Mouse (Mus musculus) testis, postnatal 10 days (tissue): ENCODE measurements around the gene Snrnp48.

Experiments
- DNase-seq: peaks from one replicate; pipeline ENCODE4 v3.0.0; 2021; ENCODE audit warnings: low spot score

Gene Snrnp48

DNA sequence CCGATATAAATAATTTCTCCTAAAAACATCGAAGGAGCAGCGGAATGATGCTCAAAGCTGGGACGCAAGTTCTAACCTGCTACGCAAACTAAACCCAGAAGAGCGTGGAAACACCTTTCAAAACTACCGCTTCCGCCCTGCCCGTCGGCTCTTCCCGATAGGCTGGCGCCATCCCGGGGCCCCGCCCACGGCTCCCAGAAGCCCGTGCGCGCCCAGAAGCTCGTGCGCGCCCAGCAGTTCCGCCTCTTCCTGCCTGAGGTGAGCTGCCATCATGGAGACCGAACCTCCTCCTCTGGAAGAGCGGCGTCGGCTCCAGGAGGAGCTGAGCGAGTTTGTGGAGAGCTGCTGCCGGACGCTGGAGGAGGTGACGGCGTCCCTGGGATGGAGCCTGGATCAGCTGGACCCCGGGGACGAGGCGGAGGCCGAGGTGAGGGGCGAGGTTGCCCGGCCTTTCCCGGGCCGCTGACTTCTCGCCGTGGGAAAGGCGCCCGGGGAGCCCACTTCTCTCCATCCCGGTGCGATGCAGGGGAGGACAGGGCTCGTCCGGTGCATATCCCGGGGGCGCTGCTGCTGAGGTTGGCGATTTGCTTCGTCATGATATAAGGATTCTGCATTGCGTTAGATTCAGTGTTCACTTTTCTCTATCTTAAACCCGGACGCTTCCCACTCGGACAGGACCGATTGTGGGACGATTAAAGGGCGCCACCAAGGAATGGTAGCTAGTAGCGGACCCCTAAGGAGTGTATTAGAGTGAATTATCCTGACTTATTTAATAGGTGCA, at the start of gene Snrnp48:
Snrnp48 (plus strand) TSS at position 237 of the 781 bp plus-strand sequence.
- DNase-seq, result peak; percentile 91

DNA sequence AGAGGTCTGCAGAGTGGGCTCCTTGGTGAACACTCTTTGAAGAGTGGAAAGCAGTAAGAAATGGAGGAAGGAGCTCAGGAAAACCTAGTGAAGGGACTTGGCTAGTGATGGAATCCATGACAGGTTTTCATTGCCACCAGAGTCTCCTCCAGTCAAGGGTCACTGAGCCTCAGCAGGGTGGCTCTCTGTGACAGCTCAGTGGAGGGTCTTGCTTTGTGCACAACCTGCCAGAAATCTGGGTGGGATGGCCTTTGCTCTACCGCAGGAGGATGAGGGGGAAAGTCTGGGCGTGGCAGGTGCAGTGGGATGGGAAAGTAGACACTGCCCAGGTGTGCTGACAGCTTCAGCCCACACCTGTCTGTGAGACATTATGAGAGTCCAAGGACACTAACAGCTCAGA, 49.2 kb upstream of the Snrnp48 start:
- no peak for DNase-seq

DNA sequence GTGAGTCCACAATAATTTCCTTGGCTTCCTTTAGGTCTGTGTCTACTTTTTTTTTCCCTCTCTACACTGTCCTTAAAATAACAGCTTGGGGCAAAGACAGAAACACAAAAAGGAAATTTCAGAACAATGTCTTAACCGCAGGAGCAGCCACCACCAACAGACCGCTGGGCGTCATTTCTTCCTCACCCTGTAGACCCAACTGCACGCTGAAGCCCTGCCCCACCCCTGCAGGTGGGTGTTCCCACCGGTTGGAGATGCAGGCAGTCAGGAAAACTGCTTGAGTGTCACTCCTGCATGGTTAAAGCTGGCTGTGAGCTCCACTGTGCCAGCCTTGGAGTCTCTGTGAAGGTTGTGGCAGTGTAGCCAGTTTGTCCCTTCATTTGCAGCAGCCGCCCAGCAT, 47.1 kb upstream of the Snrnp48 start:
- no peak for DNase-seq

DNA sequence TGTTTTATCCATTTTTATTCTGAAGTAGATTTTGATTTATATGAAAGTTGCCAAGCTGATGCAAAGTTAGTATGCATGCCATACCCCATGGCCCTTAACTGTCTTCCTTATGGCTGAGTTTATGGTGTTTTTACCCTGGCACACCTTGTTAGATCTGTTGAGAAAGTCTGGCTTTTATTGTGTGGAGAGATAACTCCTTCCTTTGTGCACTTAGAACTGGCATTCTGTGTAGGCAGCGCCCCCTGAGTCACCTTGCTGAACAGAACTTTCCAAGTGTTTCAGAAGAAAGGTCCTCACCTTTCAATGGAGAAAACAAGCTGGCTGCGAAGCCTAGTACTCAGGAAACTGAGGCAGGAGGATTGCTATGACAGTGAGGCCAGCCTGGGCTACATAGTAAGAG, 42.7 kb upstream of the Snrnp48 start:
- no peak for DNase-seq

DNA sequence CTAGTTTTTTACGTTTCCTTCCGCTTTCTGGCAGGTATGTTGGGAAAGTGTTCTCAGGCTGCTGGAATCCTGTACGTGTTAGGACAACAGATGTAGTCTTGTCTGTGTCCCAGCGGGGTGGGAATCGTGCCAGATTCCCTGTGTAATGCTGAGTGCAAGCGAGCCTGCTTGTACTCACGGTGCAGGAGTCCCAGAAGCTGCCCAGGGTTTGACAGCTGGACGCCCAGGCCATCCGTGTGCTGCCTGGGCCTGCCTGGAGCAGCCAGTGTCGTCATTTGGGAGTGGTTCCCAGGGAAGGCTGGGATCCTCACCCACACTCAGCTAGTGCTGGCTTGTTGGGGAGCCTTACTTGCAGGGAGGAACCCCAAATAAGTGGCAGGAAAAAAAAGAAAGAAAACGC, 42.1 kb upstream of the Snrnp48 start:
- peak; percentile 72 for DNase-seq

DNA sequence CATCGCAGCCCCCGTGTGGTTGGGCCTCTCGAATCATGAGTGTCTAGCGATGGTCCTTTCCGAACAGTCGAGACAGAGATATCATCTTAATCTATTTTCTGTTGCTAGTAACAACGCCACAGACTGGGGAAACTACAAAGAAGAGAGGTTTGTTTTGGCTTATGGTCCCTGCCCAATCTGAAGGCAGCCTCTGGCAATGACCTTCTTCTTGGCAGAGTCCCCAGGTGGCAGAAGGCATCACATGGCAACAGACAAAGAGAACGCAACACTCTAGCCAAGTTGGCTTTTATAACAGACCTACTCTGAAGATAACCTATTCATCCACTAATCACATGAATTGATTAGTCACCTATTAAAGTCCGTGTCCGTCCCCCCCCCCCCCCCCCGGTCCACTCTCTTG, 39.8 kb upstream of the Snrnp48 start:
- DNase-seq, result no peak

DNA sequence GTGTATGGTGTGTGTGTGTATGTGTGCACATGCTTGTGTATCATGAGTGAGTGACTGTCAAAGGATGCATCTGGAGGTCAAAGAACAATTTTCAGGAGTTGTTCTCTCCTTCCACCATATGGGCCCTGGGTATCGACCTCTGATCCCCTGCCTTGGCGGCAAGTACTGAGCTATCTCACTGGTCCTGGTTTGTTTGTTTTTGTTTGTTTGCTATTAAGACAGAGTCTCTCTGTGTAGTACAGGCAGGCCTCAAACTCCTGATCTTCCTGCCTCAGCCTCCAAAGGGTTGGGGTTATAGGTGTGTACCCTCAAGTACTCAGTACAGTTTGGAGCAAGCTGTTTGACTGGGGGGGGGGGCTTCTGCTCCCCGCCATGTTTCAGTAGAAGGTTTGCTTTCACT, 37.7 kb upstream of the Snrnp48 start:
- no peak for DNase-seq

DNA sequence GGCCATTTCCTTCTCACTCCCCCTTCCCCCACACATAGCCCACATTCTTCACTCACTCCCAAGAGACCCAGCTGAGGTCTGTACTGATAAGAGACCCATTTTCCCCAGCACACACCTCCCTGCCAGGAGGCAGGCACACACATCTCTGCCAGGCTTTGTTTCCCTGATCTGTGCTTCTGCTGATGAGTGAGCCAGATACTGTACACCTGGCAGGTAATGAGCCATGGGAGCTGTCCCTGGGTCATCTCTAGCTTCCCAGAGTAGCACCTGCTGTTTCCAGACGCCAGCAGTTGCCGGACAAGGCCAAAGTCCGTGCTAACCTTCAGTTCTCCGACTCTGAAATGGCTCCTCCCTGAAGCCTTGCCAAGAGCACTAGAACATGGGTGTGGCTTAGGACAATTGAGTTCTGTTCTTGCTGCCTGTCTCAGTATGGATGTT, 34.0 kb upstream of the Snrnp48 start:
- peak; percentile 51 for DNase-seq

DNA sequence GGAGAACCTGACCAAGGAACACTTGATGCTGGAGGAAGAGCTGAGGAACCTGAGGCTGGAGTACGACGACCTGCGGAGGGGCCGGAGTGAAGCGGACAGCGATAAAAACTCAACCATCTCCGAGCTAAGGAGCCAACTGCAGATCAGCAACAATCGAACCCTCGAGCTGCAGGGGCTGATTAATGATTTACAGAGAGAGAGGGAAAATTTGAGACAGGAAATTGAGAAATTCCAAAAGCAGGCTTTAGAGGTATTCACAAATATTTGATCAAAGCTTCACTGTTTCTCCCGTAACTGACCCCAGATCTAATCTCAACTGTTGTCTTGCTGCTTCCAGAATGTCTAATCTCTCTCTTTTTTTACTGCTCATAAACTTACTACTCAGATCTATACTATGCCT, 11.3 kb upstream of the Snrnp48 start:
- no peak for DNase-seq

DNA sequence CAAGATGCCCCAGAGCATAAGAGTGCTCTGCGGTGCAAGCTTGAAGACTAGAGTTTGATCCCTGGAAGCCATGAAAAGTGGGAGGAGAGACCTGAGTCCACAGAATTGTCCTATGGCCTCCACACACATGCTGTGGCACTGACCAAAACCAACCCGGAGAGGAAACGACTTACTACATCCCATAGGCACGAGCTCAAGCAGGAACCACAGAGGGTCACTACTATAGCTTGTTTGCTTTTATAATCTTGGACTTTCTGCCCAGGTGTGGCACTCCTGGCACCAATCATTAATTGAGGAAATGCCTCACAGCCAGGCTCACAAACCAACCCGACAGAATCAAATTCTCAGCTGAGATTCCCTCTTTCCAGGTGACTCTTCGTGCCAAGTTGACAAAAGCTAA, 3.3 kb upstream of the Snrnp48 start:
- no peak for DNase-seq

DNA sequence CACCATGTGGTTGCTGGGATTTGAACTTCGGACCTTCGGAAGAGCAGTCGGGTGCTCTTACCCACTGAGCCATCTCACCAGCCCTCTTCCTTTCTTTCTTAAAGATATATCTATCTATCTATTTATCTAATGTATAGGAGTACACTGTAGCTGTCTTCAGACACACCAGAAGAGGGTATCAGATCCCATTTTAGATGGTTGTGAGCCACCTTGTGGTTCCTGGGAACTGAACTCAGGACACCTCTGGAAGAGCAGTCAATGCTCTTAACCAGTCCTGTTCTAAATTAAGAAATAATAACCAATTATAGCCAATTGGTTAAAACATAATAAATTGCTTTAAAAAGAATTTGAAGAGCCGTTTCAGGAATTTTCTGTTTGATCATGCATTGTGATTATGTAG, 567 bp upstream of the Snrnp48 start:
- DNase-seq, result no peak

DNA sequence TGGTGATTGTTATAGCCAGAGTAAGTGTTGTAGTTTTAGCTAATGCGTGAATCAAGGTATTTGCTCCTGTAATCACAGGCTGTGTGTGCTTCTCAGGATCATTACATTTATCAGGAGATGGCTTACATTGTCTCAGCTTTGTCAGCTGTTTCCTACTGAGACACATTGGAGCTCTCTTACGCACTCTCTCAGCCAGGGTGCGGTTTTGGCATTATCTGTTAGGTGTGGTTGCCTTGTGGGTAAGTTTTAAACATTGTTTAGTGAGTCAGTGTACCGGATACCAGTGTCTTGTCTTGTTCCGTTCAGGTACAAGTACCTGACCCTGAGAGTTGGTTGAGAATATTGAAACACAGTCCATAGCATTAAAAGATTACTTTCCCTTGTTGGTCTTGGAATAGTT, 6.4 kb downstream of the Snrnp48 start:
- no peak for DNase-seq

DNA sequence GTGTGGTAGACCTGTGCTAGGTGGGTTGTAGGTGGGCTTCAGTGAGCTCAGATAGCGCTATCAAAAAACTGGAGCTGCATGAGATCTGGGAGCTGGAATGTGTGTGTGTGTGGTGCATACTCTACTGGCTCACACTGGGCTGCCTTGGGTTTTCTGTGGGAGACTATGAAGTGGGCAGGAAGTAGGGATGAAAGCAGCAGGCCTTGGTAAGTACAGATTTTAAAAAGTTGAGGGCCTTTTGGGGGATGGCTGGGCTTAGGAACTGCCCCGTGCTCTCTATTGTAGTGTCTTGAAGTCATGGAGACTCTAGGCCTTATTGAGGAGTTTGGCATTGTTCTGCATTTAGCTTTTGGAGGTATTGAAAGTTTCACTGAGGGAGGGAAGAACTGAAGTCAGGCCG, 13.9 kb downstream of the Snrnp48 start:
- no peak for DNase-seq

DNA sequence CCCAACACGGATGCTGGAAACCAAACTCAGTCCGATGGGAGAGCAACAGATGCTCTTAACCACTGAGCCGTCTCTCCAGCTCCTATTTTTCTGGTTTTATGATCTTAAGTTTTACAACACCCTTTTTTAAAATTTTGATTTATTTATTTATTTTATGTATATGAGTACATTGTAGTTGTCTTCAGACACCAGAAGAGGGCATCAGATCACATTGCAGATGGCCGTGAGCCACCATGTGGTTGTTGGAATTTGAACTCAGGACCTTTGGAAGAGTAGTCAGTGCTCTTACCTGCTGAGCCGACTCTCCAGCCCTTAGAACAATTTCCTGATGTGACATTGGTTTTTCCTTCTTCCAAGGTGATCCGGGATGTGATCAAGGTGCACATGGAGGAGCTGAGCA, 15.6 kb downstream of the Snrnp48 start:
- no peak for DNase-seq

DNA sequence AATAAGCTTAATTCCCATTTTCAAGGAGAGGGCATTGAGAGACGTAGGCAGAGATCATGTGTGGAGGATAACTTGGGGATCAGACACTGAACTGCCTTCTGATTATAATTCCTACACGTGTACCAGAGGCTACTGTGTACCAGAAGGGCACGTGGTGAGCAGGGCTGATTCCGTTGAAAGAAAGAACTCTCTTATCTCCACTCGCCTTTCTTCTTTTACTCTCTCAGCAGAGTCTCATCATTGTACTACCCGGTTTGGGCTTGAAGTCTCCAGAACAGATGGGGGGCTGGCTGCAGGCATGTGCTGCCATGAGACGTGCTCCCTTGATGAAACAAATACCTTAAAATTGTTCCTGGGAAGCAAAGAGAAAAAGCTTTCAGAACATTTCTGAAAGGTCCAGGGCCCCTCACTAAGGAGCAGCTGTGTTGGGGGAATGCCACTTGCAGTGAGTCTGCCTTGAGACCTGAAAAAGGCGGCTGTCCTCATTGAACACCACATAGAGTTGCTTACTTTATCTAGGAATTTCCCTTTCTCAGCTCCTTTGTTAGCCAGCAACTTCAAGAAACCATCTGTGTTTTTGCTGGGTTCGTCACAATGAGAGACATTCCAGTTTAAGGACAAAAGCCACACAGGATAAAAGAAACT, 25.6 kb downstream of the Snrnp48 start:
- no peak for DNase-seq

DNA sequence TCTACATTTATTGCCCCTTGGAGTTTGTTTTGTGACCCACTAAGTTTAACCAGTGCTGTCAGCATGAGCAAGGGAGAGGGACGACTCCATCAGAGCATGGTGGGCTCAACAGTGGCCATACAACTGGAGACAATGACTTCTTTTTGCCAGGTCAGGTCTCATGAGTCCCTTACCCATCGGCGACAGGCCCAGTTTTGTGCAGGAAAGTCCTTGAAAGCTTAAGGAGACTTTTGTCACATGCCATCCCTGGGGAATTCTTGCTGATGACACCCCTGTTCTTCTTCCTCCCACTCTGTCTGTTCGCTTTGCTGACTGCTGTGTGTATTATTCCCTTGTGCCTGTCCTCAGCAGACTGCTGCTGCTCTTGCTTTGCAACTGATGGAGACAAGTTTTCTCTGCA, 27.7 kb downstream of the Snrnp48 start:
- DNase-seq, result no peak

DNA sequence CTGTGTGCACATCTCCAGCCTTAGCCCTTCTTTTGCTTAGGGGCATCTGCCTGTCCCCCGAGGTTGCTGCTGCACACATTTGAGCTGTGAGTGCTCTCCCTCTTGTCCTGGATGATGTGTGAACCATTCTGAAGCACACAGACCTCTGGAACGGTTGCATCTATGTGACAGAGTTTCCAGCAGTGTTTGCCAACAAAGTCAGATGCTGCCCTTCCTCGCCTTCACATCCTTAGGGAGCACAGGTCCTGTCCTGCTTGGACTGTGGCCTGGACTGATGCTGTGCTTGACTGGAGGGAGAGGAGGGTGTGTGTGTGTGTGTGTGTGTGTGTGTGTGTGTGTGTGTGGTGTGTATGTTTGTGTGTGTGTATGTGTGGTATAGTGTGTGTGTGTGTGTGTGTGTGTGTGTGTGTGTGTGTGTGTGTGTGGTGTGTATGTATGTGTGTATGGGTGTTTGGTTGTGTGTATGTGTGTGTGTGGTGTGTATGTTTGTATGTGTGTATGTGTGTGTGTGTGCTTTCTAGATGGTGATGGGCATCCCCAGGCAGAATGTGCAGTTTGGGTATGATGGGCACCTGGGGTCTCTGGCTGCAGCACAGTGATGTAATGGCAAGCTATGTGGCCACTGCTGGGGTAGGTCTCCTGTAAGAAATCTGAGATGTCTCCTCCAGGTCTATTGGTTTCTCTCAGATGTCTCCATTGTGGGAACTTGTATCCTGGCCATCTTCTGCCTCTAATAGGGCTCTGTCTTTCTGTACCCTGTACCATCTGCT, 28.3 kb downstream of the Snrnp48 start:
- no peak for DNase-seq

DNA sequence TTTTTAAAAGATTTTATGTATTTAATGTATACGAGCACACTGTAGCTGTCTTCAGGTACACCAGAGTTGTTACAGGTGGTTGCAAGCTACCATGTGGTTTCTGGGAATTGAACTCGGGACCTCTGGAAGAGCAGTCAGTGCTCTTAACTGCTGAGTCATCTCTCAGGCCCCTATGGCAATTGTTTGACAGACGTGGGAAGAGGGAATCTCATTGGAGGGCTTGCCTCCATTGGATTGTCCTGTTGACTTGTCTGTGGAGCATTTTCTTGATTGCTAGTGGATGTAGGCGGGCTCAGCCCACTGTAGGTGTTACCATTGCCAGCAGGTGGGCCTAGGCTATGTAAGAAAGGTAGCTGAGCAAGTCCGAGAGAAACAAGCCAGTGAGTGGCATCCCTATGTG, 29.9 kb downstream of the Snrnp48 start:
- no peak for DNase-seq

DNA sequence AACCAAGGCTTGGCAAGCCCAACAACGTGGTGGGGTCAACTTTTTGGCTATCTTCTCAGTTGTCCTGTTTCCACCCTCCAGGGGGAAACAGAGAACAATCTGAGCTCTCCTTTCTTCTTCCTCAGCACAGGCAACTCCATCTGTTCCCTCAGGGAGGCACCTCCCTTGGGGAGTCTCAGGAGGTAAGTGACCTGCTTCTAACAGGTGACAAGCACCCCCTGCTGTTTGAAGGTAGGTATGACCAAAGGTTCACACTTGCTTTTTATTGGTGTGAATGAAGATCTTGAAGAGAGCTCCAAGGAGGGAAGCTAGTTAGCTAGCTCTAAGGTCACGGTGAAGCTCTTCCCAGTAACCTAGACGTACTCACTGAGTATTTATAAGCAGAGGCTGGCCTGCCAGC, 30.6 kb downstream of the Snrnp48 start:
- DNase-seq, result no peak

DNA sequence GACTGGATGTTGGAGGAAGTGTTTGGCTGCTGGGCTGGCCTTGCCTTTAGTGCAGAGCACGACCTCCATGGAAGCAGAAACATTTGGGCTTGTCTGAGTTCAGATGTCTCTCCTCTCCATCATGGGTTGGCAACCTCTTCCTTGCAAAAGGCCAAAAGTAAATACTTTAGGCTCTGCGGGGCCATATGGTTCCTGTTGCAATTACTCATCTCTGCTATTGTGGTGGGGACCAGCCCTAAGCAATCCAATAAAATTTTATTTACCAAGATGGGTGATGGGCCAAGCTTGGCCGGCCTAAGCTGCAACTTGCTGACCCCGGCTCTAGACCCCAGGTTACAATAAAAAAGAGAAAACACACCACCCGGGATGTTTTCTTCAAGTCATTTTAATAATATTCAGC, 43.4 kb downstream of the Snrnp48 start:
- no peak for DNase-seq

DNA sequence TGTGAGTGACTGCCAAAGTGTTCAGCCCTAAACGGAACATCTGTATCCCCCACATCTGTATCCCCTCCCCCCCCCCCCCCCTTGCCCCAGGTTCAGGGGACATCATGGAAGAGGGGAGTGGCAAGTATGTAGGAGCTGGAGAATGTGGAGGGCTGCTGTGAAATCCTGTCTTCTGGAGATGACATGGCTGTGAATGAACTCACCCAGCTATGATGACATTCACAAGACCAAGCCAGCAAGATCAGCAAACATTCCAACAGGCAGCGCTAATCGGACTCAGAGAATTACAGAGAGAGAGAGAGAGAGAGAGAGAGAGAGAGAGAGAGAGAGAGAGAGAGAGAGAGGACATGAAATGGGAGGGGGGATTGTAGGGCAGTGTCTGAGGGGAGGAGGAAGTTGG, 46.5 kb downstream of the Snrnp48 start:
- no peak for DNase-seq

DNA sequence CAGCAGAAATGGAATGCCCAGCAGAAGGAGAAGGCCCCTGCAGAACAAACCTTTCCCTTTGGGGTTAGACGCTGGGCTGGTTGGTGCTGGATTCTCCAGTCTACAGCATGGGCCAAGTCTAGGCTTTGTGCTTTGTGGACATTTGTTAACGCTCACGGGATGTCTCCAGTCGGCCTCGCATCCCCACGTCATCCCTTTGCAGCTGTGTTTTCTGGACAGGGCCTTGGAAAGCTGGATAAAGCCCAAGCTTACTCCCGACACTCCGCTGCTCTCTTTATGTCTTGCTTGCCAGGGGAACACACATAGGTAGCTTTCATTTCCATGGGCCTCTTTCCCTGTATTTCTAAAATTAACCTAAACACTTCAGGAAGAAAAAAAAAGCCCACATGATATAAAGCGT, 49.0 kb downstream of the Snrnp48 start:
- DNase-seq, result peak; percentile 46

DNA sequence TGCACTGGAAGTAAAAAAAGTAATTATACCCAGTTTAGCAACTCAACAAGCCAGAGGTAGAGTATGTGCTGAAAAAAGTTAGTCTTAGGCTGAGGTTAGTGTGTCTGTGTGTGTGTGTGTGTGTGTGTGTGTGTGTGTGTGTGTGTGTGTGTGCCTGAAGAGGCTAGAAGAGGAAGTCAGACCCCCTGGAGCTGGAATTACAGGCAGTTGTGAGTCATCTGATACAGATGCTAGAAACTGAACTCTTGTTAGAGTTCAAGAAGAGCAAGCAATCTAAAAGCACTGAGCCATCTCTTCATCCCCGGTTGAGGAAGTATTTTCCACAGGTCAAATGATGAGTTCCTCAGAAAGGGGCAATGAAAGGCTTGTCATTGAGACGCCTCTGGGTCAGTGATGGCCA, 54.2 kb downstream of the Snrnp48 start:
- DNase-seq, result no peak
